Mouse (Mus musculus): ENCODE measurements around the gene Spaca4. TPM values are rescaled to one million over a fixed set of nuclear protein-coding genes. Genes with fewer than 3 reads are reported as not detected.

The Spaca4 gene
- total RNA-seq (2015; ENCODE audit: low replicate concordance) (not detected in 2 replicates), total RNA-seq (2017; ENCODE audit: low replicate concordance) (not detected in 2 replicates)

DNA sequence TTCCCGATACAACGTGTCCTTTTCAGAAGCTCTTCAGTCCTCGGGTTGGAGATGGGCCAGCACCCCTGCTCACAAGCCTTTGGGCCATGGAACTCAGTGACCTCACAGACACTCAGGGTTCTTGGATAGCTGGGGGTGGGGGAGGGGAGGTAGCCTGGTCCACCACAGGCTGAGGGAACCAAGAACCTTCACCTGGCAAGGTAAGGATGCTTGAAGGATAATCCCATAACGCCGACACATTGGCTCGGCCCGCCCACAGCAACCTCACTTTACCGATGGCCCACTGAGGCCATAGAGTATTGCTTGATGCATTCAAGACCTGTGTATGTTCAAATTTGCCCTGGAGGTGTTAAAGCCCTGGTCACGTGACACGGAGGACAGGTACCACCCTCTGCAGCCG, at the start of gene Spaca4:
Gene Spaca4 (minus strand): TSS at position 101 of the 400 bp plus-strand sequence.
- ATAC-seq (replicated peaks; ENCODE audit: low FRiP score, poor library complexity, severe bottlenecking), result no peak

DNA sequence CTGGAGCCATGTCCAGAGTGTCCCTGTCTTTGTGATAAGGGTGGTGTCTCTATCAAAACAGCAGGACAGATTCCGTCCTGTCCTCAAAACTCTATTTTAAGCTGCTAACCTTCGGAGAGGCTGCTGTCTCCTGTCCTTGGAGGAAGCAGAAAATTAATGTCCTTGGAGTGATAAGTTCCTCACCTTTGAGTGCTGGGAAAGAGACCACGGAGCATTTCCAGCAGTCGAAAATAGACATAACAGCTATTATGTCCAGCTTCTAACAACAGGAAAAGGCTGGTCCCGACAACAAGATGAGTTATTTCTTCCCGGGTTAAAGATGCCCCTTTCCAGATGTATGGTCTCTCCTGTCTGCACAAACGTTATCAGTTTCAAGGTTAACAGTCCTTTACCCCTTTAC, 49.6 kb upstream of the Spaca4 start:
- no peak for ATAC-seq (replicated peaks; ENCODE audit: low FRiP score, poor library complexity, severe bottlenecking)

DNA sequence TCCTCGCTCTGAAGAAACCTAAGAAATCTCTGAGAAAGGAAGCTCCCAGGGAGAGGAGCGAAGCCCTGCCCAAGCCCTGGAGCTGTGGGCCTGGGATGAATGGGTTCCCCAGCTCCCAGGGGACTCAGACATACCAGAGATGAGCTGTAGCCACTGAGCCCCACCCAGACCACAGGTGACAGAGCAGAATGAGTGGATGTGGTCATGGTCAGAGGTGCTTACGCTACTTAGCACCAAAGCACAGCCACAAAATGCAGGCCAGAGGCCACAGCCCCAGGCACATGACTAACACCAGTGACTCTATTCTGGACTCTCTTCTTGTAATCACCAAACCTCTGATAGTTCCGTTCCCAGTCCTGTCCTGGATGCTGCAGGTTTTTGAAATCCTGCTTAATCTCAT, 45.5 kb upstream of the Spaca4 start:
- ATAC-seq (replicated peaks; ENCODE audit: low FRiP score, poor library complexity, severe bottlenecking), result no peak

- no peak for ATAC-seq (replicated peaks; ENCODE audit: low FRiP score, poor library complexity, severe bottlenecking)
Observed at GRCm38 (mm10) chr7:45770427-45771082, 44.9 kb upstream of the Spaca4 start.

DNA sequence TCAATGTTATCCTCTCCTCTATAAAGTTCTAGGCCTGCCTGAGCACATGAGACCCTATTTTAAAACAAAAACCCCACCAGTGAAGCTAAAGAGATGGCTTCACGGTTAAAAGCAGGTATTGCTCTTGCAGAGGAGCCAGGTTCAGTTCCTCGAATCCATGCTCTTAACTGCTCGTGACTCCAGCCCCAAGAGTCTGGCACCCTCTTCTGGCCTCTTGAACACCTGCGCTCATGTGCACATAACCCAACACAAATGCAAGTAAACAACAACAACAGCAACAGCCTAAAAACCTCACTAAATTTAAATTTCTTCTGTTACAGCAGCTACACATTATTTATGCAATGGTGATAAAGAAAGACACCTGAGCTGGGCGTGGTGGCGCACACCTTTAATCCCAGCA, 41.9 kb upstream of the Spaca4 start:
- ATAC-seq (replicated peaks; ENCODE audit: low FRiP score, poor library complexity, severe bottlenecking), result no peak

DNA sequence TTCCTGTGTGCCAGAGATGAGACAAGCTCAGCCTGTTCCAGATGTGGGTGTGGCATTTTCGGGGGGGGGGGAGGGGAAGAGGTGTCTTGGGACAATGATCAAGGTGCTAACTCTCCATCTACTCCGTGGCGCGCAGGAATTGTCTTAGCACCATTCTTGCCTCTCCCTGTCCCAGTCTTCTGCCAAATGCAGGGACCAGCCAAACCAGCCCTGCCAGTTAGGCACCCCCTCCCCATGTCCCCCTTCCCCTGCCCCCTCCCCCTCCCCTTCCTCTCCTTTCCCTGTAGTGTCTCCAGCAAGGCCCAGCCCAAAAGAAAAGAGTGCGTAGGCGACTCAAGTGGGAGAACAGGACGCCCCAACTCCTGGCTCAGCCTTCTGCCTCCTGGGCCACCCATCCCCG, 41.2 kb upstream of the Spaca4 start:
- no peak for ATAC-seq (replicated peaks; ENCODE audit: low FRiP score, poor library complexity, severe bottlenecking)

GRCm38 (mm10) chr7:45765995-45766394, 40.4 kb upstream of the Spaca4 start:
- no peak for ATAC-seq (replicated peaks; ENCODE audit: low FRiP score, poor library complexity, severe bottlenecking)

GRCm38 (mm10) chr7:45760151-45760550, 34.5 kb upstream of the Spaca4 start:
- ATAC-seq (replicated peaks; ENCODE audit: low FRiP score, poor library complexity, severe bottlenecking), result no peak

DNA sequence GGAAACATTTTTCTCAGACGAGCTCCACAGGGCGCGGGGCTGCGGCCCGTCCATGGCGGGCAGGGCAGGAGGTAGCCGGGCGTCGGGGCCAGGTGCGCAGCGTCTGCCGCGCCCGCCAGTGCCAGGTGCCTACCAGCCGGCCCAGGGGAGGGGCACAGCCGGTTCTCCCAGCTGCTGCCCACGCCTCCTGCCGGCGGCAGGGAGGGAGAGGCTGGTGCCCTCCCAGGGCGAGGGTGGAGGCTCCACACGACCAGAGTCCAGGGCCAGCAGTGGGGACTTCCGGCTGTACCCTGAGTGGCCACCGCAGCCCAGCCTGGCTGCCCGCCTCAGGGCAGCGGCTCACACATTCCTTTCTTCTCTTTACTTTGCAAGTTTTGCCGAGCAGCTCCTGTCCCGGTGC, 33.8 kb upstream of the Spaca4 start:
- no peak for ATAC-seq (replicated peaks; ENCODE audit: low FRiP score, poor library complexity, severe bottlenecking)

GRCm38 (mm10) chr7:45755703-45756102, 30.1 kb upstream of the Spaca4 start:
- ATAC-seq (replicated peaks; ENCODE audit: low FRiP score, poor library complexity, severe bottlenecking), result no peak

DNA sequence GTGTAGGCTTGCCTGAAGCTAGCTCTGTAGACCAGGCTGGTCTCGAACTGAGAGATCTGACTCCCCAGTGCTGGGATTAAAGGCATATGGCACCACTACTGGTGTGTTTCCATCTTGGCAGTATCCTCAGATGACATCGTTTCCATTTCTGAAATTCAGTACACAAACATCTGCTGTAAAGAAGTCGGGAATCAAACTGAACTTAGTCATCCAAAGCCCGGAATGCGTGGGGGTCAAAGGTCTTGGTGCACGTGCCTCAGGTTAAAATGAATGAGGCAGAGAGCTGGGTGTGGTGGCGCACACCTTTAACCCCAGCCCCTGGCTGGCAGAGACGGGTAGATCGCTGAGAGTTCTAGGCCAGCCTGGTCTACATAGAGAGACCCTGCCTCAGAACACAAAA, 24.5 kb upstream of the Spaca4 start:
- ATAC-seq (replicated peaks; ENCODE audit: low FRiP score, poor library complexity, severe bottlenecking), result no peak

DNA sequence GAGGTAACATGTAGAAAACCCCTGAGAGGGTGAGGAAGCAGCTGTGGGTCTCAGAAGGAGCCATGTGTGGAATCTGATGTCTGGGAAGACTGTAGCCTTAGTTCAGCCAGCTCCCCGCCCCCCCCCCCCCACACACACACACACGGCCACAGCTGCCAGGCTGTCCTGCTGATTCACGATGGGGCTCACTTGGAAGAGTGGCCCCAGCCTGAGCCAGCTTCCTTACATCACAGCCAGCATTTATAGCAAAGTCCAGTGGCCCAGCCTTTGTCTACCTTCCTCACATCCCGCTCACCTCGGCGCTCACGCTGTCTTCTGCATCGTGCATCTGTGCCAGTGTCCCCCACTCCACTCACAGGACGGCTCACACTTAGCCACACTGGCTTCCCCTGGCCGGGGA, 23.8 kb upstream of the Spaca4 start:
- no peak for ATAC-seq (replicated peaks; ENCODE audit: low FRiP score, poor library complexity, severe bottlenecking)

DNA sequence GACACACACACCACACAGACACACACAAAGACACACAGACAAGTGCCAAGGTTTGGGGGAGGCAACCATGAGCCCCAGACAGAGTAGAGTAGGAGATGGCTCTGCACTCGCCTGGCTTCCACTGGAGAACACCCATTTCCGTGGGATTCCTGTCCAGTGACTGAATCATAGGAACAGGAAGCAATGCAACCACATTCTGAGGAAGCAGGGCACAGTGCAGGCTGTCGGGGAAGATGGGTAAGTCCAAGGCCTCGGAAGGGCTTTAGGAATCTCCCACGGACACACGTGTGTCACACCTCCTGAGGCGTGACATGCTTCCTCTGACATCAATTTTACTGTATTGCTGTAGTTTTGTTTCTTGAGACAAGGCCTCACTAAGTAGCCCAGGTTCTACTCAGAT, 22.5 kb upstream of the Spaca4 start:
- ATAC-seq (replicated peaks; ENCODE audit: low FRiP score, poor library complexity, severe bottlenecking), result no peak

GRCm38 (mm10) chr7:45747450-45747849, 21.8 kb upstream of the Spaca4 start:
- no peak for ATAC-seq (replicated peaks; ENCODE audit: low FRiP score, poor library complexity, severe bottlenecking)

GRCm38 (mm10) chr7:45746518-45746917, 20.9 kb upstream of the Spaca4 start:
- no peak for ATAC-seq (replicated peaks; ENCODE audit: low FRiP score, poor library complexity, severe bottlenecking)

GRCm38 (mm10) chr7:45744387-45744786, 18.8 kb upstream of the Spaca4 start:
- ATAC-seq (replicated peaks; ENCODE audit: low FRiP score, poor library complexity, severe bottlenecking), result no peak

DNA sequence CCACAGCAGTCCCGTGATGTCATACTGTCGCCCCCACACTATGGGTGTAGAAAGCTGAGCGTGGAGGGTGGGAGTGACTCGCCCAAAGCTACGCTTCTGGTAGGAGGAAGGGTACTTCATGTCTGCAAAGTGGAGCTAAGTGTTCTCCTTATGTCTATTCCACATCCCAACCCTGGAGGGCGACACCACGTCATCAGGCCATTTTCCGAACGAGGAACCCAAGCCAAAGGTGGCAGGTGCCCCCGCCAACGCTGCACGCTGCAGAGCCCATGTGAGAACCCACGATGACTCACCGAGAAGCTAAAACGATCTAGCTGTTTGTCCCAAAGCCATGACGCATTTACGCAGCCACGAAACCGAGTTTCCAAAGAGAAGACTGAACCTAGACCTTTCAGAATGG, 16.7 kb upstream of the Spaca4 start:
- no peak for ATAC-seq (replicated peaks; ENCODE audit: low FRiP score, poor library complexity, severe bottlenecking)

DNA sequence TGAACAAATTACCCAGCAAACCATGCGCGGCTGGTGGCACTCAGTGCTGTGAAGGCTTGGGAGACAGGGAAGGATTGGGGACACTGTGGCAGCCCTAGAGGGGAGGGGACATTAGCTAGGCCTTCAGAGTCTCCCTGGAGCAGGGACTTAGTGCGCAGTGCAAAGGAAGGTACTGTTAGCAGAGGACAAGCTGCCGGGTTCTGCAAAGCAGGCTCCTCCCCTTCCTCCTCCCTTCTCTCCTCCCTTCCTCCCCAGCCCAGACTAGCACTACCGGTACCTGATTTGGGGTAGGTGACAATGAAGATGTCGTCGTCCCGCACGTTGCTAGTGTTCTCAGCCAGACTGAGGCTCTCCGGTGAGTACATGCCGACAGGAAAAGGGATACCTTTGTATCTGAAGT, 16.2 kb upstream of the Spaca4 start:
- ATAC-seq (replicated peaks; ENCODE audit: low FRiP score, poor library complexity, severe bottlenecking), result no peak

- no peak for ATAC-seq (replicated peaks; ENCODE audit: low FRiP score, poor library complexity, severe bottlenecking)
Observed at GRCm38 (mm10) chr7:45741308-45741707, 15.7 kb upstream of the Spaca4 start.

GRCm38 (mm10) chr7:45739820-45740219, 14.2 kb upstream of the Spaca4 start:
- ATAC-seq (replicated peaks; ENCODE audit: low FRiP score, poor library complexity, severe bottlenecking), result no peak

DNA sequence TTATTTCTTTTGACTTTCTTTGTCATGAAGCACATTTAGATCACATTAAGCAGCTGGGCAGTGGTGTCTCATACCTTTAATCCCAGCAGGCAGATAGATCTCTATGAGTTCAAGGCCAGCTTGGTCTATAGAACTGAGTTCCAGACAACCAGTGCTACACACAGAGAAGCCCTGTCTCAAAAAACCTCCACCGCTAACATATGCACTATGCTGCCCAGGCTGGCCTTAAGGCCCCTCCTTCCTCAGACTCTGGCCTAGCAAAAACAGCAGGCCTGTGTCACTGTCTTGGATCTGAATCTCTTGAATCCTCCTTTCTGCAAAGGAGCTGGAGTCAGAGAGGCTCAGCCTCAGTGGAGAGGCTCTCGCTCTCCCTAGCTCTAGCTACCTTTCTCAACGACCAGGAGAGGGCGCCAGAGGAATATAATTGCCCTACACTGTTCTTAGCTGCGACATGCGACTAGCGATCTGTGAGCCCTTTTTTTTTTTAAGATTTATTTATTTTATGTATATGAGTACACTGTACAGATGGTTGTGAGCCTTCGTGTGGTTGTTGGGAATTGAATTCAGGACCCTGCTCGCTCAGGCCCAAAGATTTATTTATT, 13.7 kb upstream of the Spaca4 start:
- ATAC-seq (replicated peaks; ENCODE audit: low FRiP score, poor library complexity, severe bottlenecking), result peak; percentile 91

- no peak for ATAC-seq (replicated peaks; ENCODE audit: low FRiP score, poor library complexity, severe bottlenecking)
Observed at GRCm38 (mm10) chr7:45733477-45733876, 7.9 kb upstream of the Spaca4 start.

Measured in erythroblast, adult 5-6 weeks (primary cell).